ENCODE assay signal across 21 mouse cellular contexts in genomic region chr10:121080500-121080899, GRCm38 (mm10). TPM values are rescaled to one million over a fixed set of nuclear protein-coding genes. Genes with fewer than 3 reads are reported as not detected.
"Had no signal": no experiment of that assay in that cellular context is flagged by ENCODE, and none has a peak within 500 bp of the region (broad histone marks: within the 10 kb centered on the region; RNA-seq: fewer than 3 reads in every experiment).

No protein-coding gene starts in this region.

- H3K27me3 ChIP-seq: liver, embryonic 15.5 days; lung, embryonic 15.5 days; megakaryocyte, embryonic 14.5 days; midbrain, embryonic 13.5 days; midbrain, embryonic 15.5 days; neural tube, embryonic 12.5 days had no signal

- H3K4me2 ChIP-seq: liver, embryonic 15.5 days; lung, embryonic 15.5 days; midbrain, embryonic 11.5 days; midbrain, embryonic 13.5 days; midbrain, embryonic 15.5 days; neural tube, embryonic 12.5 days had no signal

- H3K36me3 ChIP-seq: liver, embryonic 15.5 days; lung, embryonic 15.5 days; midbrain, embryonic 13.5 days; midbrain, embryonic 15.5 days; neural tube, embryonic 12.5 days had no signal

- H3K9ac ChIP-seq: liver, embryonic 15.5 days; liver, postnatal 0 days; lung, embryonic 15.5 days; midbrain, embryonic 13.5 days; midbrain, embryonic 15.5 days; neural tube, embryonic 12.5 days had no signal

- H3K9me3 ChIP-seq: liver, embryonic 15.5 days; midbrain, embryonic 13.5 days; midbrain, embryonic 15.5 days; neural tube, embryonic 12.5 days had no signal

- H3K4me1 ChIP-seq: liver, embryonic 15.5 days; lung, embryonic 15.5 days; megakaryocyte, embryonic 14.5 days; midbrain, embryonic 13.5 days; midbrain, embryonic 15.5 days; neural tube, embryonic 12.5 days had no signal

- DNase-seq: liver, postnatal 0 days; lung, adult 2 months; lung, postnatal 10 days; lung, postnatal 36 days; right cerebral cortex, postnatal 25 days; right cerebral cortex, postnatal 4 days; spleen, adult 18-20 months; thymus, adult 18-20 months; thymus, postnatal 14 days; thymus, postnatal 36 days had no signal

- H3K4me3 ChIP-seq: liver, embryonic 15.5 days; lung, embryonic 15.5 days; megakaryocyte, embryonic 14.5 days; midbrain, embryonic 13.5 days; midbrain, embryonic 15.5 days; neural tube, embryonic 12.5 days had no signal

- ATAC-seq: liver, postnatal 0 days; midbrain, embryonic 13.5 days; midbrain, embryonic 15.5 days had no signal

- H3K27ac ChIP-seq: liver, embryonic 15.5 days; lung, embryonic 15.5 days; macrophage; midbrain, embryonic 13.5 days; midbrain, embryonic 15.5 days; neural tube, embryonic 12.5 days had no signal

RNA-seq across cellular contexts. Expression of gene Wif1, which starts 46.7 kb away (rescaled TPM):
- total RNA-seq: monocyte, adult 5-6 weeks; neutrophil, adult 5-6 weeks had no signal
- polyA plus RNA-seq: macrophage; thymus, postnatal 0 days had no signal
